Mouse (Mus musculus) thymus, postnatal 0 days (tissue): ENCODE measurements around the gene Smyd4. TPM values are rescaled to one million over a fixed set of nuclear protein-coding genes. Genes with fewer than 3 reads are reported as not detected.

Source experiments
- DNase-seq: peaks from one replicate; pipeline ENCODE4 v3.0.0-alpha.2; 2015; ENCODE audit warnings: low spot score
- polyA plus RNA-seq: library from polyadenylated mRNA; unstranded; fragments of >200 nt; fragmentation: Nextera tagmentation; extraction: Ambion mirVana; gene quantifications from 2 replicates; pipeline ENCODE4 v1.2.1, GENCODE M21; 2015

The Smyd4 gene
- polyA plus RNA-seq, result 6.2 and 9.5 TPM in 2 replicates

DNA sequence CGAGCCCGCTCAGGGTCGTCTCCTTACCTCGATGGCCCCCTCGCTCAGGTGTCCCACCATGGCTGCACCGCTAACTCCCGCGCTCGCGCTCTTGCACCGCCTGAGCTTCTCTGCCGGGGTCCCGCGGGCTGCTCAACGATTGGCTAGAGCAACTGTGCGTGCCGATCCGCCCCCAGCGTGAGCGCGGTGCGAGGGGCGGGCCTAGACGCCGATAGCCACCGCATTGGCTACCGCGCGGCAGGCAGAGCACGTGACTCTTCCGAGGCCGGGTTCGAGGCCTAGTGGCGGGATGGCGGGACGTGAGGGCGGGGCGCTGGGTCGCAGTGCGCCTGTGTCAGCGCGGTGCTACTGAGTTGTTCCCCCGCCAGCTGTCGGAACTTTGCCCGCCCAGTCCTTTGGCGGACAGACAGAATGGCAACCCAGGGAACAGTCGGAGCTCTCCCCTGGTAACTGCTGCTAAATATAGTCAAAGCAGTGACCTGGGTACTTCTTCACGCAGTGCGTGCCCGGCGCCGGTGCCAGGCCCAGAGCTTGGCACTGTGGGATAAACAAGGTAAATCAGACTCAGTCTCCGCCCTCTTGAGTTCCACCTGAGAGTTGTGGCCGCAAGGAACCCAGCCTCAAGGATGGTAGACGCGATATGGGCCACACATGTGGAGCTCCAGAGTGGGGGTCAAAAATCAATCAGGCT is at the start of gene Smyd4, which contains the start of gene Rpa1:
Gene Smyd4 (plus strand): TSS at position 235 of the 691 bp plus-strand sequence.
Gene Rpa1 (minus strand): TSS at position 126 of the 691 bp plus-strand sequence.
- DNase-seq, result peak; percentile 98

DNA sequence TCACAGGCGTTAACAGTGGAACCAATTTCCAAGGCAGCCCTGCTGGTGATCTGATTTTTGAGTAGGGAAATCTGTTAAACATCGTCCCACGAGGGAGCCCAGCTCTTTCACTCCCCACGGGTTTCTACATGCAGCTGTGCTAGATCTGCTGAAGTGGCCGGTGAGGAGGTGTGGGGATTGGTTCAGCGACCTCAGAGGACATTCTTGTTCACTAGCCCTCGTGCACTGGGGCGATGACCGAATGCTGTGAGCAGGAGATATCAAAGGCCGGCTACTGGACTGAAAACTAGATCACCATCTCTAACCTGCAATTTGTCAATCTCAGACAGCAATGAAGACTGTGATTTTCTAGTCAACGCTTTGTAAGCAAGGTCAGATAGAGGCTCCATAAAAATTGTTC is 49.7 kb upstream of the Smyd4 start:
- no peak for DNase-seq

DNA sequence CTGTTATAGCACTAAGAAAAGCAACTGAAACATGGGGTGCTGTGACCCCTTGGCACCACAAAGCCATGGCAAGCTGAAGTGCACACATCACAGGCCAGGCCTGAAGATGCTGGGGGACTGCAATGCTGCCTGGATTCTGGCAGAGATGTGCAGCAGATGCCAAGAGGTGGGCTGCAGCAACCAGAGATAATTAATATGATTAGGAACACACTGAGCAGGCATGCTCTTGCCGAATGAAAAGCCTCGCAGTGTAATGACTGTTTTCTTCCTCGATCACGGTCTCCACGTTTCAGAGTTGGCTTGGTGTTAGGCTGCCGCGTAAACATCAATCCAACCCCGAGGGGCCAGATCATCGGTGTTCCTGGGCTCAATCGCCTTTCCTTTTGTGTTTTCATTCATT is 48.4 kb upstream of the Smyd4 start:
- no peak for DNase-seq

DNA sequence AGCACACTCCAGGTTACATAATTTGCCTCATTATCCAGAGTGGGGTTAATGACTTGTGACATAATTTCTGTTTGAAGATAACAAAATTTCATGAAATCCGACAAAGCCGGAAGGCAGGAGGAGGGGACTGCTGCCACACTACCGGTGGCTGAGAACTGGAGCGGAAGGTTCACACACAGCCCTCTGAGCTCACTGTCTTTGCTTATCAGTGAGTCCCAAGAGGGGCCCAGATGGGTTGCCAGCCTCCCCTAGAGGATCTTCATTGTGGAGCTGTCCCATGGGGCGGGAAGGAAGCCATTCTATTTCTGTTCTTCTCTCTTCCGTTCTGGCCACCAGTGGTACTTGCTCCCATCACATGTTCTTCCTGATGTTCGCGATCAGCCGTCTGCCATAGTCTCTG is 47.3 kb upstream of the Smyd4 start:
- no peak for DNase-seq

DNA sequence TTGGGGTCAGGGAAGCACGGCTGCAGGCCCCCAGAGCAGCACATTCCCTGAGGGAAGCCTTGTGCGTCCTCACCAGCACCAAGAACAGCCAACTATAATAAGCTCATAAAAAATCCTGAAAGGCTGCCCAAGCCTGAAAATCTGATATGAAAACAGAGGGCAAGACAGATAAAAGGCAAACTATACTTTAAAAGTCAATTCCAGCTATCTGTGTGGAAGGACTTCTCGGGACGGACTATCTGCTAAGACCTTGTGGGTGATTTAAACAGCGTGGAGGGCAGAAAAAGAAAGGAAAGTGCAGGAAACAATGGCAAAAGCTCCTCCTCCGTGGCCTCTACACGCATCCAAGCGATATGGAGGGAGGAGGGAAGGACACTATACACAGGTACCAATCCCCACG is 43.4 kb upstream of the Smyd4 start:
- DNase-seq, result no peak

DNA sequence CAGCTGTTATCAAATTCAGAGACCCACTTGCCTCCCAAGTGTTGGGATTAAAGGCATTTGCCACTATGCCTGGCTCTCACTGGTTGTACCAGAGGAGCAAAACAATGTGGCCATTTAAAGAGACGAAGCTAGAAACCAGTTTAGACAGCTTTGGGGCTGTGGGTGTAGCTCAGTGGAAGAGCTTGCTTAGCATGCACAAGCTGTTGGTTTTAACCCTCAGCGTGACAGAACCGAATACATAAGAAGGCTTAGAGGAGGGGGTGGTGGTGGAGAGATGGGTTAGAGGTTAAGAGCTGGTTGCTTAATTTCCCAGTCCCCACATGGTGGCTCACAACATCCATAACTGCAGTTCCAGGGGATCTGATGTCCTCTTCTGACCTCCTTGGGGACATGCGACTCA is 39.6 kb upstream of the Smyd4 start:
- DNase-seq, result no peak

DNA sequence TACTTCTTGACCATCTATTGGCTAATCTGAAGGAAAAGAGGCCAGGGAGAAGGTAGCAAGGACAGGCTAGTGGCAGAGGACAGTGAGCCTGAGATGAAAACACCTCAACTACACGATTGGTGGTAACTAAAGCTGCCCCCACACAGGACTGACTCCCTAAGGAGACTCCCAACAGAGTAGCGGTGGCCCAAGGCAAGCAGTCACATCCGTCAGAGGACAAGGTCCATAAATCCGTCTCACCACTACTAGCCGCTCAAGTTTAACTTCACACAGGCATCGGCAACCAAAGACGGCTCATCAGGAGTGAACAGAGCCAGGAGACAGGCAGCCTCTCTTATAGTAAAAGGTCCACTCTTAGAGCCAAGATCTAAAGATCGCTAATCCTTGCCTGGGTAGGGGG is 37.4 kb upstream of the Smyd4 start:
- DNase-seq, result no peak

DNA sequence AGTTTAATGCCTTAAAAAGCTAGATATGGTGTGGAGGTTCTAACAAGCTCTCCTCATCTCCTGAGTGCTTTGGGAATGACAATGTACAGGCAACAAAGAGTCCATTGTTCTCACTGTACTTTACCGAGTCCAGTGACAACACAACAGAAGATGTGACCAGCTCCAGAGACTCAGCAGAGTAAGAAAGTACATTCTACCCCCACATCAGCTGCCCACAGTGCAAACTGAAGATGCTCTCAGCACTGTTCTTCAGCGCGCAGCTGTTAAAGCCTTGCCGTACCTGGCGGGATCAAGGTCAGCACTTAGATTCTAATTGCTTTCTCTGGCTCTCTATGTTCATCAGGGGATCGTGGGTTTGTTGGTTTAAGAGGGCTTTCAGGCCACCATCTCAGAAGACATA is 36.5 kb upstream of the Smyd4 start:
- no peak for DNase-seq

DNA sequence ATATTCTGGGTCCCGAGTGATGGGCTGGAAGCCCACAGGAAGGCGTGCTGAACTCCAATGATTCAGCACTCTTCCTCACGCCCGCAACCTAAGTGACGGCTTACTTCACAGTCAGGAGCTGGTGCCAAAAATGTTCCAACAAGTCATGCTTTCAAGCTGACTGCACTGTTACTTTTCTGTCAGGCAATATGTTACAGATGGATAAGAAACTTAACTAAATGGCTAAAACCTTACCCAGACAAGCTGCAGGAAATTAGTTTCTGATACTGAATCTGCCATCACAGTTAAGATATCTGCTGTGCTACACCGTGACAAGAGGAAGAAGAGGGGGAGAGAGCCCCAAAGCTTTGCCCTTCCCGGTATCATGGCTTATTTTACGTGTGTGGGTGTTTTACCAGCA is 34.4 kb upstream of the Smyd4 start:
- DNase-seq, result no peak

DNA sequence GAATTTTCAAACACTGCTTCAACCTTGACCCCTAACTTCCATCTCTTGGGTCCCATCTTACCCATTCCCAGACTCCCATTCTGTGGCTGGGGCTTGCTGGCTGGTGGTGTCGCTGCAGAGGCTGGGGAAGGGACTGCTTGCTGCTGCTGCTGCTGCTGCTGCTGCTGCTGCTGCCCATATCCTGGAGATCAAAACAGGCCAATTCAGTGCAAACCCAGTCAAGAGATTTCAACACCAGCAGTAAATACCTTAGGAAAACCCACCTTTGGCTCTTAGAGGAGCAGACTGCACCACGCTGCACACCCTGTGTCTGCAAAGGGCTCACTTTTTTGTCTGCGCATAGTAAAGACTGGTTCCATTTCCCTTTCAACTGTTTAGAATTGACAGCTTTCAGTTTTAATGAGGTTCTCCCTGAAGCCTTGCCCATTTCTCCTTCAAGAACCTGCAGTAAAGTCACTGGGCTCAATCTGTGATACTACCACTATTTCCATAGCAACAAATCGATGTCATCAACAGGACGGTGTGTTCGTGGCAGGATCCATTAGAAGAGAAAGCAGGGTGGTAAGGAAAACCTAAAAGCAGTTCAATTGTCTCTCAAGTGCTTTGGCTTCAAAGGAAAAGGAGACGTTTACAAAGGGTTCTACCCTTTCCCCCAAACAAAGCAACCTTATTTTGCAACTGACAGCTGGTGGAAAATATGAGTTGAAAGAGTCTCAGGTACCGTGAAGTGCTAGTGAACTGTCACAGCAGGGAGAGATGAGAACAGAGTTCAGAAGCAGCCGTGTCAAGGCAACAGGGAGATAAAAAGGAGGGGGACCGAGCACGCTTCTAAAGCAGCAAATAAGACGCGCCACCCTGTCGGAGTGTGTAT is 29.6 kb upstream of the Smyd4 start:
- DNase-seq, result peak; percentile 88

DNA sequence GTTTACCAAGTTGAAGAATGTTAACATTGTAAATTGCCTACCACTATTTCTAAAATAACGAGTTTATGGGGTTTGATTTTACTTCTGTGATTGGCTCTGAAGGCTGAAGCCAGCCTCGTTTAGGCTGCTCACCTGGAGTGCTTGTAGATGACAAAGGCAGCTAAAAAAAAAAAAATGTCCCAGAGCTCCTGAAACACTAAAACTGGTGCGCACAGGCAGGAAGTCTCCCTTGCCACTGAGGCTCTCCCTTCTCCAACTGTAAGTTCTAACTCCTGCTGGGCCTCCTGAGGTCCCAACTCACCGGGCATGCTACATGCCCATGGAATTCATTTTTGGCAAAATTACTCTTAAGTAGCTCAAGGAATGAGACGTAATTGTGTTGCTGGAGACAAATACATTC is 29.0 kb upstream of the Smyd4 start:
- DNase-seq, result no peak

DNA sequence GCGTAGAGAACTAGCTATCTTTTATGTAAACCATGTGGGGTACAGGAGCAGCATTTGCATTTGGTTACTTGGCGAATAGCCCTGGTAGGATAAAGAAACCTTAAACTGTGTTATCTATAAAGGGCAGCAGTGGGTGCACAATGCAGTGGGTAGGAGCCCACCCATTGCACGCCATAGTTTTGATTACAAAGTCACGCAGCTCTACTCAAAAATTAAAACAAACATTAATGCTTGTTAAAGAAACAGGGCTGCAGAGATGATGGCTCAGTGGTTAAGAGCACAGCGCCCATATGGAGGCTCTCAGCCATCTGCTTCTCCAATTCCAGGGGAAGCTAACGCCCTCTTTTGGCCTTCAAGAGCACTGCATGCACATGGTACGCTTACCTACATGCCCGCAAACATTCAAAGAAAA is 24.9 kb upstream of the Smyd4 start:
- DNase-seq, result peak; percentile 33

DNA sequence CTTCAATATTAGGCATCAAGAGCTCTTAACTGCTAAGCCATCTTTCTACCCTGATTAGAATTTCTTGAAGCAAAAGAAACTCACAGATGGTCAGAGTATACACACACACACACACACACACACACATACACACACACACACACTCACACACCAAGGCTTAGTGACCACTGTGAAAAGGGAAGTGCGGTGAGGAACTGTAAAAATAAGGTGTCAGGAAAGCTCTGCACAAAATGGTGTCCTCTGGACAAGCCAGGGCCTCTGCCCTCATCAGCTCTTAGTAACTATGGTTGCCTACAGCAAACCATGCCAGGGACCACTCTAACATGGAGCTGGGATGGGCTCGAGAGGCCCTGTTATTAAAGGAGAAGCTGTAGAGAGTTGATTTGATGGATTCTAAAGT is 23.8 kb upstream of the Smyd4 start:
- DNase-seq, result no peak

DNA sequence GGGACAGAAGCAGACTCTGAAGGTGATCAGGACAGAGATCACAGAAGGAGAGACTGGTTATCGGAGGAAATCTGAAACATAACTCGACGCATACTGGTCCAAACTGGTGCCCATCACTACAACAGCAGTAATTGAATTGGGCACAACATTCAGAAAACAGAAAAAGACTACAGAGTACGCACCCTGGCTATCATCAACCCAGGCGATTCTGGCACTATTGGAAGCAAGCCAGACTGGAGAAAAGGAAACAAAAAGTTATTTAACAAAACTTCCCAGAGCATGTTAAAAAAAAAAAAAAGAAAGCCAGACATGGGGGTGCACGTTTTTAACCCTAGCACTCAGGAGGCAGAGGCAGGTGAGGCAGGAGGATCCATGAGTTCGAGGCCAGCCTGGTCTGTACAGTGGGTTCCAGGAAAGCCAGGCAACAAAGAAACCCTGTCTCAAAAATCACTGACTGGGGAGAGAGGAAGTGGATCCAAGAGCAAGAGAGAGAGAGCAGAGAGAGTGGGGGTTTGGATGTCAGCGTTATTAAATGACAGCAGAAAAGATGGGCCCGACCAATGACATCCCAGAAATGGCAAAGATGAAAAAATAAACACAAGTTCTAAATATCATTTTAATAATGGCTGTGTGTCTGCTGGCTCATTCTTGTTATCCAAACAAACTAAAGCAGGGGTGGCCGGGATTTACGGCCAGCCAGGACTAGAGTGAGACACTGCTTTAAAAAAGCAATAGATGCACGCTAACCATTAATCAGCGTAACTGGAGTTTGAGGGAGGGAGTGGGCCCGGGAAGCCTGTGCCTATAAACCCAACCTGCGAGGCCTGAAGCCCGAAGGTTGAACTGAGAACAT is 22.9 kb upstream of the Smyd4 start:
- DNase-seq, result no peak

DNA sequence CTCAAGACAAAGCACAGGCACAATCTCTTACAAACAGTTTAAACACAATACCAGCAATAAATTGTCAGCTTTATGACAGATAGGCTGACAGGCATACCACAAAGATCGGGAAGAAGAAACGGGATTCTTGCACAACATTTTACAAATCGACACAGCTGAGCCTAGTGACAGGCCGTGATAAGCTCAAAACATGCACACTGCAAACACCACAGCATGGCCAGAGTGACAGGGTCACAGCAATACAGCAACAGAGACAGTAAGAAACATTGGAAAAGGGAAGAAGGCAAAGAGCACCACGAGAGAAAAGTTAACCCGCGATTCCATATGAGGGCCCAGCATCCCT is 22.3 kb upstream of the Smyd4 start:
- no peak for DNase-seq

DNA sequence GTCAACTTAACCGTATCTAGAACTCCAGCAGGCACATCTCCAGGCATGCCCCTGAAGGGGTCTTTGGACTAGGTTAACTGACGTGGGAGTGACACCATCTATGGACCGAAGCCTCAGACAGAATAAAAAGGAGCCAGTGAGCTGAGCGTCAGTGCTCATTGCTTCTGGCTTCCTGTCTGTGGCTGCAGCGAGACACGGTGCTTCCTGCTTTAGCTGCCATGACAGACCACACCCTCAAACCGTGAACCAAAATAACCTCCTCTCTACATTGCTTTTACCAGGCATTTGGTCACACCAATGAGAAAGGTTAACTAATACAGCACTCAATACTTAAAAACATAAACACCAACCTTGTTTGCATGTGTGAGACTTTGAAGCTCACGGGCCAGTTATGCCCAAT is 11.6 kb upstream of the Smyd4 start:
- DNase-seq, result peak; percentile 57

DNA sequence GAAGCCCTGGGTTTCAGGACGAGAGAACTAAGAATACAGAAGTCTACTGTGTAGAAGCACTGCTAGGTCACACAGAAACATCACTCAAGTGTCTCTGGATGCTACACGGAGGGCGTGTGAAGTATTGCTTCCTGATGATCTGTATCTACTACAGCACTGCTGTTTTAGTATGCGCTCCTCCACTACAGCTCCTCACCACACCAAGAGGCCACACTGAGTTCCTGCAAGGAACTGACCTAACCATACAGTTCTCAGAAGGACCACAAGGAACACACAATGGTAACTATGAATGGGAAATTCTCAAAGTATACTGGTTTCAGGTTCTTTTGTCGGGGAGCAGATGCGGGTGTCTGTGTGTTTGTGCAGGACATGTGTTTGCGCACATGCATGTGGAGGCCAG is 11.0 kb upstream of the Smyd4 start:
- DNase-seq, result no peak

DNA sequence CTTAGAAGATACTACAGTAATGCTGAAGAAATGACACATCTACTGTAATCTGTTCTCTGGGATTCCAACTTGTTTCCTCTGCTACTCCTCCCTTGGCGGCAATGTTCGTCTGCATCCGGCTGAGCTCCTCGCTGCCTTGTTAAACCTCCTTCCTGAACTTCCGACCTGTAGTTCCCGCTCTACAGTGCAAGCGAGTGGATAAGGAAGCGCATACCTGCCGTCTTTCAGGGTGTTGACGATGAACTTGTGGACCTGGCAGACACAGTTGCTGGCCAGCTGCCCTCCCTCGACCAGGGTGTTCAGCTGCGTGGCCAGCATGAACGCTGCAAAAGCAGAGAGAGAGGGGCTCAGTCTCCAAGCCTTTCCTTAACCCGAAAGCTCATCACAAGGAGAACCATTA is 8.2 kb upstream of the Smyd4 start:
- DNase-seq, result no peak

DNA sequence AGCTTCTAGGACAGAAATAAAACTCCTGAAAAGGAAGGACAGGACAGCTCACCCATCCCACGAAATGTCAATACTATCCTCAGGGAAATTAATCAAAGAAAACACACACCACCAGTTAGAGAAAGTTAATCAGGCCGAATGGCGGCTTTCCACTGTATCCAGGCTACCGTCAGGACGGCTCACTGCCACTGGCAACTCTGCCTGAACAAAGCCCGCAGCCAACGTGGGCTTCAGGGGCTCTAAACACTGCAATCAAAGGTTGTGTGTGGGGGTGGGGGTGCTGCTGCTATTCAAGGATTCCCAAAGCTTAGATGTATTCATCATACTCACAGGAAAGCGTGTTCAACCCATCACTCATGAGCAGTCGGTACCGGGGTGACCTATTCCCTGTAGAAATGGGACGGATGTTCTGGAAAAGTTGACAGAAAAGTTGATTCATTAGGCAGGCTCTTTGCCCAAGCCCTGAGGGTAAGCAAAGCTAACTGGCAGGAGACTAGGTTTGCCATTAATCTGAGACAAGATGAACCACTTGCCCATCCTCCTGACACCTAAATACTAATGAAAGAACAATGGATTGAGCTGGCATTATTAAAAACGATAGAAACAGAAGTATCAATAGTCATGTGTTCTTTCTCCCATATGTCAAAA is 7.4 kb upstream of the Smyd4 start:
- DNase-seq, result no peak

DNA sequence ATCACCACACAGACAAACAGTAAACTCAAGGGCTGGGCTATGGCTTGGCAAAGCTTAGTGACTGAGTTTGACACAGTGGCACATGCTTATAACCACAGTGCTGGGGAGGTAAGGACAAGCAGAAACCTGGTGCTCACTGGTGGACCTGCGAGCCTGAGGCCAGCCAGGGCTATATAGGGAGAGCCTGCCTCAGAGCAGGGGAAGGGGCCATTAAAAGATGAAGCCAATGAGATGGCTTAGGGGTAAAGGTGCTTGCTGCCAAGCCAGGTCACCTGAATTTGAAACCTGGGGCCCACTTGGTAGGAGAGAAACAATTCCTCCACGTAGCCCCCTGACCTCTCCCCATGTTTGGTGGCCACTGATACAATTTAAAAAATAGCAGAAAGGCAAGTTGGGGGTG is 5.1 kb upstream of the Smyd4 start:
- DNase-seq, result no peak

DNA sequence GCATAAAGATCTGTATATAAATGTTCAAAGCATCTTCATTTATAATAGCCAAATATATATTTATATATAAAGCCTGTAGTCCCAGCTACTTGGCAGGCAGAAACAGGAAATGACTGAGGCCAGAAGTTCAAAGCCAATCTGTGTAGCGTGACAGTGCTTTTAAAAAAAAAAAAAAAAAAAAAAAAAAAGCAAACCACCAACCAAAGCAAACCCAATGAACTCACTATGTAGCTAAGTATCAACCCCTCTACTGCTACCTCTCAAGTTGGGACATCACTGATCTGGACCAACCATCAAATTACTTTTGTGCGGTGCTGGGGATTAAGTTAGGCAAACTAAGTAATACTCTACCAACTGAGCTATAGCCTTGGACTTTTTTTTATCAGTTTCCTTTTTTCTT is 4.1 kb upstream of the Smyd4 start:
- peak; percentile 45 for DNase-seq
